Mouse (Mus musculus) MEL (cell line): ENCODE results near the gene Prap1. TPM values are rescaled to one million over a fixed set of nuclear protein-coding genes. Genes with fewer than 3 reads are reported as not detected.

Experiments
- DNase-seq: peaks from one replicate; pipeline ENCODE4 v3.0.0; 2011; ENCODE audit warnings: low read depth, low spot score
- H3K27ac ChIP-seq: 2 replicates; pipeline ENCODE4 v1.5.1; 2012; ENCODE audit warnings: low read depth, mild to moderate bottlenecking, control low read depth, low read length, moderate library complexity; ENCODE audit not compliant: control insufficient read depth
- H3K27me3 ChIP-seq, 2 experiments: fragments of 150-350 bp in 1 of 2; sonication (generic) in 1 of 2; 2 replicates each; pipeline ENCODE4 v1.6.1; 2012; ENCODE audit warnings: low read length in 2 of 2, mild to moderate bottlenecking in 2 of 2, improper control_type of control experiment in 1 of 2, moderate library complexity in 1 of 2; ENCODE audit not compliant: insufficient read depth in 2 of 2, control insufficient read depth in 1 of 2
- H3K36me3 ChIP-seq, 2 experiments: 2 replicates each; pipeline ENCODE4 v1.6.1; 2012 to 2014; ENCODE audit warnings: low read length in 2 of 2, improper control_type of control experiment in 1 of 2, inconsistent platforms in 1 of 2, mild to moderate bottlenecking in 1 of 2; ENCODE audit not compliant: insufficient read depth in 2 of 2, control insufficient read depth in 1 of 2
- H3K4me1 ChIP-seq, 2 experiments: fragments of 150-350 bp in 1 of 2; sonication (generic) in 1 of 2; 2 replicates each; pipeline ENCODE4 v1.6.1; 2012; ENCODE audit warnings: low read length in 2 of 2, improper control_type of control experiment in 1 of 2, mild to moderate bottlenecking in 1 of 2; ENCODE audit not compliant: insufficient read depth in 2 of 2, control insufficient read depth in 1 of 2
- H3K4me3 ChIP-seq, 2 experiments: fragments of 150-350 bp in 1 of 2; sonication (generic) in 1 of 2; 2 replicates each; pipeline ENCODE4 v1.5.1; 2012; ENCODE audit warnings: low read depth in 2 of 2, low read length in 2 of 2, mild to moderate bottlenecking in 2 of 2, moderate library complexity in 2 of 2, control low read depth in 1 of 2, improper control_type of control experiment in 1 of 2; ENCODE audit not compliant: control insufficient read depth in 1 of 2, insufficient read depth in 1 of 2
- H3K79me2 ChIP-seq: 2 replicates; pipeline ENCODE4 v1.6.1; 2012; ENCODE audit warnings: mild to moderate bottlenecking, low read length, moderate library complexity; ENCODE audit not compliant: control insufficient read depth, poor library complexity, insufficient read depth
- H3K9ac ChIP-seq: 2 replicates; pipeline ENCODE4 v1.6.1; 2012; ENCODE audit warnings: low read depth, mild to moderate bottlenecking, control low read depth, low read length, moderate library complexity; ENCODE audit not compliant: control insufficient read depth, poor library complexity, severe bottlenecking
- H3K9me3 ChIP-seq: fragments of 150-350 bp; sonication (generic); replicated peaks from 2 replicates; pipeline ENCODE4 v1.6.1; 2012; ENCODE audit warnings: mild to moderate bottlenecking, low read length, improper control_type of control experiment, moderate library complexity; ENCODE audit not compliant: insufficient read depth
- CHD1 ChIP-seq: IDR thresholded peaks from 2 replicates; pipeline ENCODE4 v1.6.1; 2012; ENCODE audit warnings: low read depth, mild to moderate bottlenecking, inconsistent platforms, low read length, improper control_type of control experiment
- E2F4 ChIP-seq: IDR thresholded peaks from 2 replicates; pipeline ENCODE4 v1.6.1; 2011; ENCODE audit warnings: low read depth, low read length, improper control_type of control experiment, borderline replicate concordance
- ELF1 ChIP-seq: IDR thresholded peaks from 2 replicates; pipeline ENCODE4 v1.6.1; 2014; ENCODE audit warnings: low read depth, mild to moderate bottlenecking, inconsistent platforms, low read length, improper control_type of control experiment, moderate library complexity
- EP300 ChIP-seq, 2 experiments: IDR thresholded peaks; 2 replicates each; pipeline ENCODE4 v1.6.1; 2011; ENCODE audit warnings: improper control_type of control experiment in 2 of 2, low read length in 2 of 2, low read depth in 1 of 2, mild to moderate bottlenecking in 1 of 2
- GABPA ChIP-seq: IDR thresholded peaks from 2 replicates; pipeline ENCODE4 v1.6.1; 2012; ENCODE audit warnings: low read depth, mild to moderate bottlenecking, inconsistent platforms, low read length, improper control_type of control experiment, moderate library complexity
- HCFC1 ChIP-seq: IDR thresholded peaks from 2 replicates; pipeline ENCODE4 v1.6.1; 2012; ENCODE audit warnings: low read depth, mild to moderate bottlenecking, inconsistent platforms, low read length, improper control_type of control experiment, moderate library complexity
- JUND ChIP-seq: IDR thresholded peaks from 2 replicates; pipeline ENCODE4 v1.6.1; 2011; ENCODE audit warnings: low read depth, mild to moderate bottlenecking, improper control_type of control experiment, low read length
- KAT2A ChIP-seq: conservative IDR thresholded peaks from 2 replicates; pipeline ENCODE4 v1.6.1; 2012; ENCODE audit warnings: low read depth, low read length, improper control_type of control experiment, inconsistent platforms
- MEF2A ChIP-seq: IDR thresholded peaks from 2 replicates; pipeline ENCODE4 v1.6.1; 2014; ENCODE audit warnings: low read depth, mild to moderate bottlenecking, inconsistent platforms, low read length, improper control_type of control experiment; ENCODE audit not compliant: poor library complexity, insufficient replicate concordance, severe bottlenecking; ENCODE audit errors: extremely low read depth
- MYC ChIP-seq: IDR thresholded peaks from 2 replicates; pipeline ENCODE4 v1.6.1; 2011; ENCODE audit warnings: low read depth, mild to moderate bottlenecking, low read length, improper control_type of control experiment, moderate library complexity
- NELFE ChIP-seq: IDR thresholded peaks from 2 replicates; pipeline ENCODE4 v1.6.1; 2011; ENCODE audit warnings: low read depth, low read length, improper control_type of control experiment
- POLR2A ChIP-seq, 2 experiments: IDR thresholded peaks; 2 replicates each; pipeline ENCODE4 v1.6.1; 2011 to 2012; ENCODE audit warnings: low read length in 2 of 2, mild to moderate bottlenecking in 2 of 2, control low read depth in 1 of 2, improper control_type of control experiment in 1 of 2, low read depth in 1 of 2, moderate library complexity in 1 of 2; ENCODE audit not compliant: control insufficient read depth in 1 of 2, insufficient read depth in 1 of 2, poor library complexity in 1 of 2
- POLR2AphosphoS2 ChIP-seq: IDR thresholded peaks from 2 replicates; pipeline ENCODE4 v1.6.1; 2011; ENCODE audit warnings: low read length, improper control_type of control experiment
- RCOR1 ChIP-seq: IDR thresholded peaks from 2 replicates; pipeline ENCODE4 v1.6.1; 2012; ENCODE audit warnings: low read depth, mild to moderate bottlenecking, inconsistent platforms, low read length, improper control_type of control experiment
- TAL1 ChIP-seq: IDR thresholded peaks from 2 replicates; pipeline ENCODE4 v1.6.1; 2012; ENCODE audit warnings: mild to moderate bottlenecking, inconsistent platforms, low read length, moderate library complexity, mixed read lengths
- TBP ChIP-seq: IDR thresholded peaks from 2 replicates; pipeline ENCODE4 v1.8.0; 2011; ENCODE audit warnings: low read depth, low read length, improper control_type of control experiment
- USF2 ChIP-seq, 2 experiments: IDR thresholded peaks; 2 replicates each; pipeline ENCODE4 v1.6.1; 2011 to 2012; ENCODE audit warnings: improper control_type of control experiment in 2 of 2, low read length in 2 of 2, borderline replicate concordance in 1 of 2, inconsistent platforms in 1 of 2, low read depth in 1 of 2, mild to moderate bottlenecking in 1 of 2; ENCODE audit not compliant: insufficient read depth in 1 of 2
- polyA plus RNA-seq, 2 experiments: library from polyadenylated mRNA; stranded (reverse) in 1 of 2; unstranded in 1 of 2; fragments of >175 nt in 1 of 2; fragments of >200 nt in 1 of 2; gene quantifications; 2 replicates each; pipeline versions ENCODE4 v1.2.1 to v1.2.4; 2012; ENCODE audit warnings: low replicate concordance in 2 of 2, low read depth in 1 of 2; ENCODE audit not compliant: insufficient read length in 2 of 2, insufficient read depth in 1 of 2, missing spikeins in 1 of 2
- total RNA-seq: library from RNA; depleted of rRNA; stranded (reverse); fragments of 300-350 nt; gene quantifications from 2 replicates; pipeline ENCODE4 v1.2.3, GENCODE M21; 2012

Prap1 gene
- total and polyA plus RNA-seq, 3 experiments = not detected

- H3K9ac ChIP-seq = no peak overlapping the region
- TF ChIP-seq JUND (no peak), E2F4 (no peak), POLR2AphosphoS2 (no peak), MYC (no peak), CHD1 (no peak), TAL1 (no peak)
- TF ChIP-seq, all 39 proteins: peak for 0
- Histone ChIP-seq H3K9me3 (no peaks in the 10 kb centered on the region), H3K27me3 (no peaks in the 10 kb centered on the region), H3K4me3 (no peak overlapping the region), H3K36me3 (peaks cover 0 to 7% of the 10 kb centered on the region in 2 experiments; a peak in 2 of 4 replicates), H3K79me2 (no peaks in the 10 kb centered on the region), H3K27ac (no peak overlapping the region), H3K4me1 (peaks cover 0 to 10% of the 10 kb centered on the region in 2 experiments; a peak in 2 of 4 replicates)
- DNase-seq = no peak
Measured at GRCm38 (mm10) chr7:140095556-140095955, 2.4 kb downstream of the Prap1 start.

DNA sequence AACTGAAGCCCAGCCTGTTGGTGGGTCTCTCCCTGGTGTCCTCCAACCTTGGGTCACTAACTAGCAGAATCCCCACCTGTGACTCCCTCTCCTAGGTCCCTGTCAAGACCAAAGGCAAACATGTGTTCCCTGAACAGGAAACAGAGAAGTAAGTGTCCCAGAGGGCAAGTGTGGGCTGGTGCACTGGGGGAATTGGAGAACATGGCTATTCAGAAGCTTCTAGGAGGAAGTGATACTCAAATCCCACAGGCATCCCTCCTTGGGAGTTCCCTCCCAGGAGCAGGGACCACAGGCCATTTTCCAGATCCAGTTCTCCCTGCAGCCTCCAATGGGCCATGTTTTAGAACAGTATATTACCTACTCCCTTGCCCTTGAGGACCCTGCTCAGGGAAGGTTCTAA is 2.9 kb downstream of the Prap1 start:
- H3K79me2 ChIP-seq = no peaks in the 10 kb centered on the region
- H3K36me3 ChIP-seq = peaks cover 0 to 7% of the 10 kb centered on the region in 2 experiments; a peak in 2 of 4 replicates
- peaks cover 0 to 10% of the 10 kb centered on the region in 2 experiments; a peak in 2 of 4 replicates for H3K4me1 ChIP-seq
- no peak for DNase-seq
- H3K9me3 ChIP-seq = no peaks in the 10 kb centered on the region
- H3K27ac ChIP-seq = no peak overlapping the region
- no peak overlapping the region for H3K9ac ChIP-seq
- no peak overlapping the region for H3K4me3 ChIP-seq
- TF ChIP-seq CHD1 = no peak
- TF ChIP-seq ELF1 = no peak
- no peak for TF ChIP-seq KAT2A
- no peak for TF ChIP-seq TBP
- no peak for TF ChIP-seq EP300 (IDR thresholded peaks at IDR 0.05; ENCODE audit: low read depth in 1 of 2, low read length in 2 of 2)
- TF ChIP-seq USF2 (IDR thresholded peaks at IDR 0.05; ENCODE audit: borderline replicate concordance in 1 of 2, insufficient read depth in 1 of 2, low read depth in 1 of 2, low read length in 2 of 2) = no peak
- no peak for TF ChIP-seq MEF2A
- no peak for TF ChIP-seq HCFC1
- TF ChIP-seq RCOR1 = no peak
- TF ChIP-seq NELFE = no peak
- no peak for TF ChIP-seq POLR2A (IDR thresholded peaks at IDR 0.05; ENCODE audit: control insufficient read depth in 1 of 2, insufficient read depth in 1 of 2, low read depth in 1 of 2, low read length in 2 of 2, poor library complexity in 1 of 2)
- no peak for TF ChIP-seq GABPA
- no peaks in the 10 kb centered on the region for H3K27me3 ChIP-seq
